Mouse (Mus musculus): ENCODE measurements around the gene Txnrd3. TPM values are rescaled to one million over a fixed set of nuclear protein-coding genes. Genes with fewer than 3 reads are reported as not detected.

Txnrd3 gene
- total RNA-seq, 1 experiment from 2014 or later: 3.5 TPM

DNA sequence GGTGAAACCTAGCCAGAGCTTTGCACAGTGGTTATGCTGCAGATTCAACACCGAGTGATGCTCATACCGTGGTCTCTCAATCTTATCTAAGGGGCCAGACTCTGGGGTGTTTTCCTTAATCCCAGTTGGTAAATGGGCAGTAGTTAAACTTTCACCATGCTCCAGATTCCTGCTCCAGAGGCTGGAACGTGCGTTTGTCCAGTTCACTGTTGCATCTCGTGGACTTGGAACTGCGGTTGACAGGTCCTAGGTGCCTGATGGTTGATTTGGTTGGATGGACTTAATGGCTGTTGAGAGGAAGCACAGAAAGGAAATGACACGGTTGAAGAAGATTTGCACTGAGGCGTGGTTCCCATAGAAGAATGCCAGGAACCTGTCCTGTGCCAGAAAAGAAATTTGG is 6.1 kb downstream of the Txnrd3 start:
- peak; percentile 31; the same call in 1 of the 2 replicates for ATAC-seq (ENCODE audit: extremely low read depth, insufficient number of reproducible peaks, low FRiP score, poor library complexity, severe bottlenecking)

DNA sequence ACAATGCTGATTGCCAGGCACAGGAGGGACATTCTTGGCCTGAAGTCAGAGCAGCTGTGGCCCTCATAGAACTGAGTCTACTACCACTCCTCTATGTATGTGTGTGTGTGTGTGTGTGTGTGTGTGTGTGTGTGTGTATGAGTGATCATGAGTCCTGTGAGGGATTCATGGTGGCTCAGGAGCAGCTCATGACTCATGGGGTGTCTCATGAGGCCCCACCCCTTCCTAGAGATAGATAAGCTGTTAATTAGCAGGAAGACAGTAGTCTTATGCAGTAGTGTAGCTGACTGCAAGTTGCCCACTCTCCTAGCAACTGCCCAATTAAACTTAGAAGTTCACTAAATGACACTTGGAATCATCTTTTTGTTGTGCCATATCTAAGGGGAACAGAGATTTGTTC is 8.0 kb downstream of the Txnrd3 start:
- ATAC-seq (ENCODE audit: extremely low read depth, insufficient number of reproducible peaks, low FRiP score, poor library complexity, severe bottlenecking): no peak

DNA sequence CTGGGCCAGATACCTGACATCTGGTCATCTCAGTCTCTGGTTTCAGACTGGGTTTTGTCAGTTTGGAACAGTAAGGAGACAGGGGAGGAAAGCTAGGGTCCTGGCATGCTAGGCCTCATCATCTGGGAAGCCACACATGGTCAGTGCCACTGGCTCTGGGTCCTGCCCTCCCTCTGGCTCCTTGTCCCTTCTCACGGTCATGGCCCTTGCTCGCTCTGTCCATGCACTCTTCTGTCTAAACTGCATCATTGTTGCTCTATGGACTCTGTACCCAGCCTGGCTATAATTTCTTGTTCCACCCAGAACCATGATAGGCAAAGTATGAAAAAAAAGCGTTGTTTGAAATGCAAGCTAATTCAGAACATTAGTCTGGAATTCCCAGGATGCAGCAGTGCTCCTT is 11.2 kb downstream of the Txnrd3 start:
- ATAC-seq (ENCODE audit: extremely low read depth, insufficient number of reproducible peaks, low FRiP score, poor library complexity, severe bottlenecking): no peak

DNA sequence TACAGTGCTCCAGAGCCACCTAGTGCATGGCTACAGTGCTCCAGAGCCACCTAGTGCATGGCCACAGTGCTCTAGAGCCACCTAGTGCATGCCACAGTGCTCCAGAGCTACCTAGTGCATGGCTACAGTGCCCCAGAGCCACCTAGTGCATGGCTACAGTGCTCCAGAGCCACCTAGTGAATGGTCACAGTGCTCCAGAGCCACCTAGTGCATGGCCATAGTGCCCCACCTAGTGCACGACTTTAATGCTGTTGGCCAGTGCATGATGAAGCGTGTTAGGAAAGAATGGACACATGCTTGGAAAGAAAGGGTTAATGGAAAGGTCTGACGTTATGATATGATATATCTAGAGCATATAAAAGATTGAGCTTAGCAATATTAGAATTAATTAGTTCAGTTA is 14.6 kb downstream of the Txnrd3 start:
- no peak for ATAC-seq (ENCODE audit: extremely low read depth, insufficient number of reproducible peaks, low FRiP score, poor library complexity, severe bottlenecking)

DNA sequence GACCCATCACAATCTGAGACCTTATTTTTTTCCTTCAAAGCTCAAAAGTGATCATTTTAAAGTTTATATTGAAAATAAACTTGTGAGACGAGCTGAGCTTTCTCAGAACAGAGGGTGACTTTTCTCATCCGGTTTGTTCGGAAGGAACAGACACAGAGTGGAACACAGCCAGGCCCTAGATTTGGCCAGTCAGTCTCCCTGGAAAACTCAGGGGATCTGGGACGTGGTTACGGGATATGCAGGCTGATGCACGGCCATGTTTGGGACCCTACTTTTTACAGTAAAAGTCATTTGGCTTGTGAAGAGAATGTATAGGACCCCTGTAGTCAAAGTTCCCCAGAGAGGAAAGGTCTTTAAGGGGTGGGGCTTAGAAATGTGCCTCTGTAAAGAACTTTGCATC is 15.1 kb downstream of the Txnrd3 start:
- no peak for ATAC-seq (ENCODE audit: extremely low read depth, insufficient number of reproducible peaks, low FRiP score, poor library complexity, severe bottlenecking)

DNA sequence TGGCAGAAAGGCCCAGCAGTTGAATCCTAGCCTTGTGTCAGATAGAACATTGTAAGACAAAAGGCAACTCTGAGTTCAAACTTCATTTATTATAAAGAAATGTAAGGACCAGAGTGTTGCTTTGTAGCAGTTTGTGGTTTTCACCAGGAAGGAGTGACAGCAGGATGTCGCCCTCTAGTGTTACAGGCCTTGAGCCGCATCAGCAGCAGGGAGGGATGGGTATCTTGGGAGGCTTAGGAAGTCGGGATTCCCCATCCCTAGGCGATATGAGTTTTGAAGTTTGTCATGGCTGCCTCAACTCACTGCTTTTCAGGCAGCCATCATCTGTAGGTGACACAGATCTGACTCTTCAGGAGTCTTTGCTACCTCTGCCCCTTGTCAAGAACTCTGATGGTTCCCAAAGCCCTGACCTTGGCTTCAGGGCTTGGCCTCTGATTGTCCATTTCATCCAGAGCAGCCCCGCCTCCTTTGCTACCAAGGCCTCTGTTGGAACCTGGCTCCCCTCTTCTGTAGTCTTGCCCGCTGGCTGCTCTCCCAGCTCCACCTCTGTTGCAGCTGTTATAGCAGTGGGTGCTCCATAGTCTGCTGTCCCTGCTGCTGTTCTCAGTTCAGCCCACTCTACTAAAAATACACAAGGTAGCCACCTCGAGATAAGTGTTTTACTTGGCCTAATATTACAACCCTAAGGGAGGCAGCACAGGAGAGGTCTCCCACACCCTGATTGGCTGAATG is 16.1 kb downstream of the Txnrd3 start:
- ATAC-seq (ENCODE audit: extremely low read depth, insufficient number of reproducible peaks, low FRiP score, poor library complexity, severe bottlenecking): no peak

DNA sequence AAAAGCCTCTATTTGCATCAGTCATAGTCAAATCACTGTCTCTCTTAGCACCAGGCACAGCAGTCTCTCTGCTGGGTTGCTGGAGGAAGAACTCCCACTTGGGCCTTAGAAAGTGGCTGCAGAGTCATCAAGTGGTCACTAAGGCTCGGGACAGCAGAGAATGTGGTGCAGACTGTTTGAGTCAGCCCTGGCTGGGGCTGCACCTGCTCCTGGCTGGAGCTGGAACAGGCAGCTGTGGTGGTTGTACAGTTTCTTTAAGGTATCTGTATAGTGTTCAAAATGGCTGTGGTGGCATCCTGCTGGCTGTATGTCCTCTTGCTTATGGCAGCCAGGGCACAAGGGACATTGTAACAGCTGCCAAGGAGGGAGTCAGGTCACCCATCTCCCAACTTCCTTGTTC is 16.7 kb downstream of the Txnrd3 start:
- no peak for ATAC-seq (ENCODE audit: extremely low read depth, insufficient number of reproducible peaks, low FRiP score, poor library complexity, severe bottlenecking)

DNA sequence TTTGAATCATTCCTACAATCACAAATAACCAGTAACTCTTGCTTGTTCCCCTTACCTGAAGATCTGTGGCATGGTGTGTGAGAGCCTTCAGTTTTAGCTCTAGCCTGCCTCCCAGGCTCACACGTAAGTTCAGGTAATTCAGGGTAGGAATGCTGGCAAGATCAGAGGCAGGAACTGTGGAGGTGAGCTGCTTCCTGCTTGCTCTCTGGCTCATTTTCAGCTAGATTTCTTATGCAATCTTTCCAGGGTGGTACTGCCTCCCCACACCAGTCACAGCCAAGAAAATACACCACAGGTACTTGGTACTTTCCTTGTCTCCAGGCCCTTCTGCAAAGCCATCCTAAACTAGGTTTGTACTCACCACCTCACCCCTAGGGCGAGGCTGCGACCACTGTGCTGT is 18.7 kb downstream of the Txnrd3 start:
- ATAC-seq (ENCODE audit: extremely low read depth, insufficient number of reproducible peaks, low FRiP score, poor library complexity, severe bottlenecking): no peak

DNA sequence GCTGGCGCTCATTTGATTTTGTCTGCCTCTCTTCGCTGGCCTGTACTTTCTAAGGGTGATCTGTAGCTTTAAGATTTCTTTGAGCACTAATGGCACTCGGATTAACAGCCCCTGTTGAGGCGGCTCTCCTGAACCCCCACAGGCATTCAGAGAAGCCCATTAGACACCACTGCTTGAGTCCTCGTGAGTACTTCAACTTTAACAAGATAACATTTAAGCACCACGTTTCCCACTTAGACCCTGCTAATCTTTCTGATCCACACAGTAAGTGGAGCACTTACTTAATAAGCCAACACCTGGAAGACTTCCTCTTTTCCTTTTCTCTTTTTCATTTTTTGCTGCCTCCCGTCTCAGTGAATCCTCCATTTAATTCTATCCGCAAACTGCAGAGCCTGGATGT is 21.4 kb downstream of the Txnrd3 start:
- no peak for ATAC-seq (ENCODE audit: extremely low read depth, insufficient number of reproducible peaks, low FRiP score, poor library complexity, severe bottlenecking)

DNA sequence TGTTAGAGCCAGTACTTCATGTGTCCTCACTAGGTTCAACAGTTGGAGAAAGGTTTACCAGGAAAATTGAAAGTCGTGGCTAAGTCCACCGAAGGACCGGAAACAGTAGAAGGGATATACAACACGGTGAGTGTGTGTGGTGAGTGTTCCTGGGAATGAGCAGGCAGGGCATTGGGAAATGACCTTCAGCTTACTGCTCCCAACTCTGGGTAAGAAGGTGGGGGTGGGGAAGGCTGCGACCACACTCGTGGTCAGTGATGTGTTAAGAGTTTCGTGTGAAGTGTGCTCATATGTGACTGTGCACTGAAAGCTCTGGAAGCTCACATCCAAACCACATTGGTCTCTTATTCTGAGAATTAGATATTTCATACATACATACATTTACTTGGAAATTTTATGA is 21.9 kb downstream of the Txnrd3 start:
- no peak for ATAC-seq (ENCODE audit: extremely low read depth, insufficient number of reproducible peaks, low FRiP score, poor library complexity, severe bottlenecking)

DNA sequence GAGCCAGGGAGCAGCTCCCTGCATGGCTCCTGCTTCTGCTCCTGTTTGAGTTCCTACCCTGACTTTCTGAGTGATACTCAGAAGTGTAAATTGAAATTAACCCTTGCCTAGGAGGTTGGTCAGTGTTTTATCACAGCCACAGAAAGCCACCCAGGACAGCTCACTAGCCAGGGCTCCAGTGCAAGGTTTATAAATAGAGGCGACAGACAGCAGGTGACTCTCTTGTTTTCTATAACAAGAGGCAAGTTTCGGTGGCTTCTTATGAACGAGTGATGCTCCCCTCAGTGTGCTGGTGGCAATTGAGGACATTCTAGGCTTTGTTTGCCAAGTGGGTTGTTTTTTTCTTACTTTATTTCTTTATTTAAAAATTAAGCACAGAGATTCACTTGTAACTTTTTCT is 23.2 kb downstream of the Txnrd3 start:
- ATAC-seq (ENCODE audit: extremely low read depth, insufficient number of reproducible peaks, low FRiP score, poor library complexity, severe bottlenecking): no peak

DNA sequence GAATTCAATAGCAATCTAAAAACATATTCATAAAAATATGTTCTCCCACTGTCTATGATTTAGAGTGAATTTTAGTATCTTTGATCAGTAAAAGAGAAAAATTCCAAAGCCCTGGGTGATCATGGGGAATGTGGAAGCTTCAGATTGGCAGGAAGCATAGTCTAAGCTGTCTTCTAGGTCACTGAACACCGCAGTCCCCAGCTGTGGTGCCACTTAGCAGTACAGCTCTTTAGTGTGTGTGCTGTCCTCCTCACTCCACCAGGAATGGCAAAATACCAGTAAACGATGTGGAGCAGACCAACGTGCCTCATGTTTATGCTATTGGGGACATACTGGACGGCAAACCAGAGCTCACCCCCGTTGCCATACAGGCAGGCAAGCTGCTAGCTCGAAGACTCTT is 25.8 kb downstream of the Txnrd3 start:
- ATAC-seq (ENCODE audit: extremely low read depth, insufficient number of reproducible peaks, low FRiP score, poor library complexity, severe bottlenecking): no peak

DNA sequence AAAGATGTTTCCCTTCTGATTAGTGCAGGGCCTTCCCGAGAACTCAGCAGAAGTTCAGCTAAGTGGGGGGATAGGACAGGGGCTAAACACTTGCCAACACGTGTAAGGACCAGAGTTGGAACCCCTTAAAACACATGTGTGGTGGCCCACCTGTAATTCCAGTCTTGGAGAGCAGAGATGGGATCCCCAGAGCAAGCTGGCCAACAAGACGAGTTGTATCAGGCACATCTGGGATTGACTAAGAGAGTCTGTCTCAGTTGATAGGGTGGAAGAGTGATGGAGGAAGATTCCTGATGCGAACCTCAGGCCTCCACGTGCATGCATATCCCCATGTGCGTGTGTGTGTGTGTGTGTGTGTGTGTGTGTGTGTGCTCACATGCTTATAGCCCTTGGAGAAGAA is 27.6 kb downstream of the Txnrd3 start:
- ATAC-seq (ENCODE audit: extremely low read depth, insufficient number of reproducible peaks, low FRiP score, poor library complexity, severe bottlenecking): no peak

DNA sequence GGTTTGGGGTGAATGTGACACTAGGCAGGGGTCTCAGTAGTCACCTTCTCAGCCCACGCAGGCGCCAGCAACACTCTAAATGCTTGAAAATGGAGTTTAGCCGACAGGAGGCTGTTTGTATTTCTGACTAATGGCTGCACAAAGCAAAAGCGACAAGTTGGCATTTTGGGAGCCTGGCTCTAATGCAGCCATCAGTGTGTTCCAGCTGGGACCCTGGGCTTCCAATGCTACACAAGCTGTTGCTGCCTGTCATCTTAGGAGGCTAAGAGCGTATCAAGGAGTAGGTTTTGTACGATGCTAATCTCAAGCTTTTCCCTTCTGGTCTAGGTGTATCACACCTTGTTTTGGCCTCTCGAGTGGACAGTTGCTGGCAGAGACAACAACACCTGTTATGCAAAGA is 28.9 kb downstream of the Txnrd3 start:
- ATAC-seq (ENCODE audit: extremely low read depth, insufficient number of reproducible peaks, low FRiP score, poor library complexity, severe bottlenecking): no peak

DNA sequence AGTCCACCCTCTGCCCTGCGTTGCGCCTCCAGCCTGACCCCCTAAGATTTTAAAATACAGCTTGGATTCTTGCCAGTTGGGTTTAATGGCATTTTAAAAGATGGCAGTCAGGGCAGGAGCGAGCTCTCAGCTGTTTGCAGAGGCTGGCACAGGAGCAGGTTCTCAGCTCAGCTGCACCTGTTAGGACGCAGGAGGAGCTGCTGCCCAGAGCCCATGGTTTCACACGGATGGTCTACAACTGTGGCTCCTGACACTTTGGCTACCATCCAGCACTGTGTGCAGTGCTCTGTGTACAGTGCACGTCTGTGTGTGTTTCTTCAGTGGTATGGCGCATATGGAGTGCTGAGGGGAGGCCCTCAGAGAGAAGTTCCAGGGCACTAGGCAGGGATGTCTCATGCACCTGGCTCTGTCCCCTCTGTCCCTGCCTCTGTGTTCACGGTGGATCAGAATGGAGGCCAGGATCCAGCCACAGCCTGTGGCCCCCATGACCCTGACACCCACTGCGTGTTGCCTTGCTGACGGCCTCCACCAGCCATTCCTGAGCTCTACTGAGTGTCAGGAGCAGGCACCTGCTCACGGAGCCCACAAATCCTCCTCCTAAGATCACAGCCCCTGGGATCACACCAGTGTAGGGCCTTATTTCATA is 29.5 kb downstream of the Txnrd3 start:
- ATAC-seq (ENCODE audit: extremely low read depth, insufficient number of reproducible peaks, low FRiP score, poor library complexity, severe bottlenecking): 0 out of 2 replicates have a peak, but pooled peaks have one; percentile 17

DNA sequence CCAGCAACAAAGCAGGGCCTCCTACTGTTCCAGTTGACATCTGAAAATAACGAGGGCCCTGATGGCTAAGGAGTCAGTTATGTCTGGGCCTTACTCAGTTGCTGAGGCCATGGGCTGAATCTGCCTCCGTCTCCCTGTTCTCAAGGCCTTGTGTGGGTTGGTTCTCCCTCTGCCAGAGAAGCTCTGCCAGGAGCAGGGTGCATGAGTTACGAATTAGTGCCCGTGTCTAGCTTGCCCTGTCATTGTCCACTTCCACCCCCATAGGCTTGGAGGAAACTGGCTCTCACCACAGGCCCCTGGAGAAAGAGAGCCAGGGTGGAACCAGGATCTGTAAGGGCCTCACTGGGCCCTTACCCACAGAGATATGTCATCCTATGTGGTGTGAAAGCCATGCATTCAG is 34.7 kb downstream of the Txnrd3 start:
- no peak for ATAC-seq (ENCODE audit: extremely low read depth, insufficient number of reproducible peaks, low FRiP score, poor library complexity, severe bottlenecking)

DNA sequence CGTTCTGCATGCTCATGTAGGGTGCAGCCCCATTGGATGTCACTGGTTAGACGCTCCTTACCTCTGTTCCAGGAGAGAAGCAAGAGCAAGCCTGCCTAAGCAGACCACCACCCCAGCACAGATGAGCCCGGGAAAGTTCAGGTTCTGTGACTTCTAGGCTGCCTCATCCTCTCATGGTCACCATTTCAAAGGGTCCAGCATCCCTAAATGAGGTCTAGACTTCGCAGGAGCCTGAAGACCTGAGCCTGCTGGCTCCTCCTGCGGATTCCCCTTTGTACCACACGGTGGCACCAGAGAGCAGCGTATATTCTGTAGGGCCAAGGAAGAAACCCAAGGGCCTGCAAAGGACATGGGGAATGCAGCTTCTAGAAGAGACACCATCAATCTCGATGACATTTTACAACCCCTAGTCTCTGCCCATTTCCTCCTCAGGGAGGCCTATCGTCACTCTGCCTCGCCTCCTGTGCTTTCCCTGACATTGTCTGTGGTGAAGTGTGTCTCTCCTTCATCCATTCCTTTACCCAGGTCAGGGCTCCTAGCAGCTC is 35.6 kb downstream of the Txnrd3 start:
- peak; percentile 63 for ATAC-seq (ENCODE audit: extremely low read depth, insufficient number of reproducible peaks, low FRiP score, poor library complexity, severe bottlenecking)

DNA sequence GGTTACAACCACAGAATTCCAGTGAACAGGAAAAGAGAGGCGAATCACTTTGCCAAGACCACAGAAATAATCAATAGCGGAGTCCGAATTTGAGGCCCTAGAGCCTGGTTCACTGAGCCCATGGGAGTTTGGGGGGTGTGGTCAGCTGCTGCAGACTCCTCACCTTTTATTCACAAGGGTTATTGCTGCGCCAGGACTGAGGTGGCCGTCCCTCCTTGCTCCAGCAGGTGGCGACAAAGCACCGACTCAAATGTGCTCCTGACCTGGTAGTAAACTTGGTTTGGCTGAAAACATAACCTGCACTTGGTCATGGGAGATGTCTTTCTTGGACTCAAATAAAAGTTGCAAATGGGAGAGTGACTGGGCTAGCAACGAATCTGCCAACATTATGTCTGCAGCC is 36.4 kb downstream of the Txnrd3 start:
- peak; percentile 46; the same call in 1 of the 2 replicates for ATAC-seq (ENCODE audit: extremely low read depth, insufficient number of reproducible peaks, low FRiP score, poor library complexity, severe bottlenecking)

DNA sequence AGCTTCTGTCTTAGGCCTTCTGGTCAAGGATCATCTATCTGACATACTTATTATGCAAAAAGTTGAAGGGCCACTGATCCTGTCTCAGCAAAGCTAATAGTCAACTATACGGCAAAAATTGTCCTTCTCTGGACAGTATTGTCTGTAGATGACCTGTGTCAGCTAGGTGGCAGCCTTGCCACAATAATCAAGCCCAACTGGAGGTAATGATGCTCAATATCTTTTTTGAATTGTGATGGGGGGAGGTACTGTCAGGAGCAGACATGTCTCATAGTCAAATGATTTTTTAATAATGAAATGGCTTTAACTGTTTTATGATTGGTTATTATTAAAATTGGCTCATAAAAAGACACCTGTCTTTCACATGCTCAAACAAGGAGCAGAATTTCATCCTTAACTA is 40.4 kb downstream of the Txnrd3 start:
- ATAC-seq (ENCODE audit: extremely low read depth, insufficient number of reproducible peaks, low FRiP score, poor library complexity, severe bottlenecking): no peak

DNA sequence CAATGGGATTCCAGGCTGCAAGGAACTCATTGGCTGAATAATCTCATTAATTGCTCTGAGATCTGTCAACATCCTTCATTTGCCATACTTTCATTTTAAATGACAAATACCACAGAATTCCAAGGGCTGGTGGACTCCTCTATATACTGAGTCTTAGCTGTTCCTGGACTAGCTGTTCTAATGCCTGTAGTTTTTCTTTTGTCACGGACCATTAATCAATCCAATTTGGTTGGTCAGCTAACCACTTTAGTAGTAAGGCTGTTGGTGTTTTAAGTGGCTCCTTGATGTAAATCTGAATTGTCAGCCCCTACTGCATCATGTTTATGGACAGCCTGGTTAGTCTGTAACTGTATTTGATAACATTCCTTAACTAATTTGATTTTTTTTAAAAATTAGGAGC is 43.3 kb downstream of the Txnrd3 start:
- no peak for ATAC-seq (ENCODE audit: extremely low read depth, insufficient number of reproducible peaks, low FRiP score, poor library complexity, severe bottlenecking)

Data from neutrophil, adult 5-6 weeks (primary cell).